Mouse (Mus musculus) liver, embryonic 16.5 days (tissue): ENCODE measurements around the gene Junb. TPM values are rescaled to one million over a fixed set of nuclear protein-coding genes. Genes with fewer than 3 reads are reported as not detected.

Experiments
- ATAC-seq: fragments of 200-750 bp; cut with Nextera tagmentation; 2 replicates; pipeline ENCODE4 v1.8.0; 2017; ENCODE audit warnings: low read depth, mild to moderate bottlenecking, moderate number of reproducible peaks, moderate library complexity
- H3K27ac ChIP-seq: fragments of 300-500 bp; sonication (generic); 2 replicates; pipeline ENCODE4 v1.5.1; 2014; ENCODE audit warnings: mild to moderate bottlenecking, low read length
- H3K27me3 ChIP-seq: fragments of 300-500 bp; sonication (generic); 2 replicates; pipeline ENCODE4 v1.6.1; 2014; ENCODE audit warnings: low read depth, low read length, mixed read lengths; ENCODE audit not compliant: control insufficient read depth, insufficient read depth
- H3K36me3 ChIP-seq: fragments of 300-500 bp; sonication (generic); 2 replicates; pipeline ENCODE4 v1.6.1; 2014; ENCODE audit warnings: mild to moderate bottlenecking; ENCODE audit not compliant: control insufficient read depth, insufficient read depth
- H3K4me1 ChIP-seq: fragments of 300-500 bp; sonication (generic); 2 replicates; pipeline ENCODE4 v1.6.1; 2014; ENCODE audit warnings: low read depth, low read length, mixed read lengths; ENCODE audit not compliant: control insufficient read depth
- H3K4me2 ChIP-seq: fragments of 300-500 bp; sonication (generic); 2 replicates; pipeline ENCODE4 v1.6.1; 2014; ENCODE audit warnings: low read depth, low read length, mixed read lengths
- H3K4me3 ChIP-seq: fragments of 300-500 bp; sonication (generic); 2 replicates; pipeline ENCODE4 v1.5.1; 2014; ENCODE audit warnings: low read depth, mild to moderate bottlenecking, low read length
- H3K9ac ChIP-seq: fragments of 300-500 bp; sonication (generic); 2 replicates; pipeline ENCODE4 v1.6.1; 2014; ENCODE audit warnings: low read depth, low read length
- H3K9me3 ChIP-seq: fragments of 300-500 bp; sonication (generic); replicated peaks from 2 replicates; pipeline ENCODE4 v1.6.1; 2016; ENCODE audit warnings: low read length; ENCODE audit not compliant: control insufficient read depth
- WGBS: fragments of 180-500 bp; shearing (Covaris S2); extraction: QIAGEN DNeasy Blood & Tissue Kit; methylation state at CpG from one replicate; pipeline ENCODE4 v1.1.7; 2014; ENCODE audit not compliant: insufficient replicate concordance; 5-methylcytosine and 5-hydroxymethylcytosine counted together
- microRNA-seq: library from miRNA; unstranded; fragments of <30 nt; microRNA quantifications from one replicate; pipeline ENCODE4, GENCODE M21; 2016
- polyA plus RNA-seq: library from polyadenylated mRNA; unstranded; fragments of >200 nt; fragmentation: Nextera tagmentation; extraction: Ambion mirVana; gene quantifications from 2 replicates; pipeline ENCODE4 v1.2.1, GENCODE M21; 2015

Gene Junb
- polyA plus RNA-seq, 1 experiment from 2014 or later: 16.5 TPM

DNA sequence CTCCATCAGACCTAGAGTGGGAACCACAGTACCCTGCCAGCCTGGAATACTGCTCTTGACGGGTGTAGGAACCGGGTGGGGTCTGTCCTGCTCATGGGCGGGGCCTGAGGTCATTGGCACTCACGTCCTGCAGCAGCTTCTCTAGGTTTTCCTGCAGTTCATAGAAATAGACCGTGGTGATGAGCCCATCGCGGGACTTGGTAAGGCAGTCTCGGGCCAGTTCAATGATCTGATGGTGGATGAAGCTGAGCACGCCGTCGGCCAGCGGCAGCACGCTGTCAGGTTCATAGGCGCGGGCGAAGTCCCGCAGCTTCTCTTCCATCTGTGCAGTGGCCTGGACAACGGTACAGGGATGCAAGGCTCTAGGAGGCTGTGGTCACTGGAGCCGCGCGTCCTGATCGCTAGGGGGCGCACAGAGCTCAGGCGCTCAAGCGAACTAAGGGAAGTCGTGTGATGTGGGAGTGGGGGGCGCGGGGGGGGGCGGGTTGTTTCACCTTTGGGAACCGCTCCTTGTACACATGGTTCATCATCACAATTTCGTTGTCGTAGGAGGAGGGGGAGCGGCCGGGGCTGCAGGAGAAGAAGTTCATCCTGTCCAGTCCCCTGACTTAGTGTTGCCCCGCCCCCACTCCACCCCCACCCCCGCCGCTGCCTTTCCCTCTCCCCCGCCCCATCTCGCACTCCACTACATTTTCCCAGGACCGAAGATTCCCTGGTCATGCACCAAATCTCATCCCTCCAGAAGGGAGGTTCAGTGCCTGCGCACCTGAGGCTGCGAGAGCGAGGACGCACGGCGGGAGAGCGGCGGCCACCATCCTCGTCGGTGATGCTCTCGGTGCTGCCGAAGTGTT, 49.8 kb downstream of the Junb start:
- no peaks in the 10 kb centered on the region for H3K9me3 ChIP-seq
- peaks cover 42% of the 10 kb centered on the region for H3K27me3 ChIP-seq
- ATAC-seq: peak; percentile 43; the same call in 1 of the 2 replicates
- no peak overlapping the region for H3K4me3 ChIP-seq
- WGBS: 7% methylated on average over 47 of the region's 52 CpGs
- no peak overlapping the region for H3K9ac ChIP-seq
- no peaks in the 10 kb centered on the region; the same call in 1 of the 2 replicates for H3K4me1 ChIP-seq
- H3K27ac ChIP-seq: no peak overlapping the region
- H3K4me2 ChIP-seq: peak overlapping the region; percentile 27; the same call in 1 of the 2 replicates
- H3K36me3 ChIP-seq: no peaks in the 10 kb centered on the region

DNA sequence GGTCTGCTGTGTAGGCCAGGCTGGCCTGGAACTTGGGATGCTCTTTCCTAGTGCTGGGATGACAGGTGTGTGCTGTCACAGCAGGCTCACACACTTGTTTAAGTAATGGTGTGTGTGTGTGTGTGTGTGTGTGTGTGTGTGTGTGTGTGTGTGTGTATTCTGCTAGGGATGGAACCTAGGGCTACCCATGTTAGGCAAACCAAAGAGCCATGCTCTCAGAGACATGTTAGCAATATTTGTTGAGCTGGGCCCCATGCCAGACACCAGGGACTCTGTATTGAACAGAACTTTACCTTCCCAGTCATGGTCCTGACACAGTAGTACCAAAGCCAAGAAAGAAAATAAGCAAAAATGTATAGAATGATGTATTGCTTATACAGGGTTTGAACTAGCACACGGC, 51.0 kb downstream of the Junb start:
- Histone ChIP-seq H3K27me3 (peaks cover 38% of the 10 kb centered on the region), H3K9ac (no peak overlapping the region), H3K4me2 (no peak overlapping the region), H3K9me3 (no peaks in the 10 kb centered on the region), H3K36me3 (no peaks in the 10 kb centered on the region), H3K27ac (no peak overlapping the region), H3K4me1 (no peaks in the 10 kb centered on the region; the same call in 1 of the 2 replicates), H3K4me3 (no peak overlapping the region)
- no peak for ATAC-seq
- 41% methylated on average over 1 of the region's 1 CpGs for WGBS

DNA sequence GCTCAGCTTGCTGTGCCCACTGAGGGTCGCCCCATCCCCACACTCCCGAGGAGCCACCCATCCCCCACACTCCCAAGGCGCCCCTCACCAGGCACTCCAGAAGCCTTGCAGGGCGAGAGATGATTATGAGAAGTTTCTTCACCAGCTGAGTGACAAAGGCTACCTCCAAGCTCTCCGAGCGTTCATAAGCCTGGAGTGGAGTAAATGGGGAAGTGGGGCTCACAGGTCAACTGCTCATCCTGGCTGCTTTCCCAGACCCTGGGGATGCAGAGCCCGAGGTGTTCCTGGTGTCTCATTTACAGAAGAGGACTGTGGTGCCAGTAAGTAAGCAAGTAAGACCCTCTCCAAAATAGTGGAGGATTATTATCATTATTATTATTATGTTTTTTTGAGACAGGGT, 53.0 kb downstream of the Junb start:
- Histone ChIP-seq H3K4me3 (no peak overlapping the region), H3K27ac (no peak overlapping the region), H3K4me1 (no peaks in the 10 kb centered on the region; the same call in 1 of the 2 replicates), H3K9me3 (no peaks in the 10 kb centered on the region), H3K27me3 (peaks cover 22% of the 10 kb centered on the region), H3K9ac (no peak overlapping the region), H3K4me2 (no peak overlapping the region), H3K36me3 (no peaks in the 10 kb centered on the region)
- no peak for ATAC-seq
- 40% methylated on average over 7 of the region's 7 CpGs for WGBS

Small RNA genes within 50 kb of the gene (microRNA-seq; reads per million reads assigned to microRNA genes)
- not detected for gene Gm24197

Other genes with a start within 250 kb of the Junb start
- gene Nfix, start 178.4 kb downstream of the Junb start, polyA plus RNA-seq: 2.0 and 2.4 TPM in 2 replicates
- gene Dand5, start 155.9 kb downstream of the Junb start, polyA plus RNA-seq: 2.5 and 3.0 TPM in 2 replicates
- 41.5 and 41.9 TPM in 2 replicates for gene Gadd45gip1, start 147.2 kb downstream of the Junb start, polyA plus RNA-seq
- 294 and 307 TPM in 2 replicates for gene Rad23a, start 138.1 kb downstream of the Junb start, polyA plus RNA-seq
- gene Calr, start 131.8 kb downstream of the Junb start, polyA plus RNA-seq: 473 and 480 TPM in 2 replicates
- gene Farsa, start 121.7 kb downstream of the Junb start, polyA plus RNA-seq: 52.7 and 53.1 TPM in 2 replicates
- 41.2 and 47.8 TPM in 2 replicates for gene Syce2, start 106.6 kb downstream of the Junb start, polyA plus RNA-seq
- 65.7 and 73.0 TPM in 2 replicates for gene Gcdh, start 84.8 kb downstream of the Junb start, polyA plus RNA-seq
- 394 and 409 TPM in 2 replicates for gene Klf1, start 76.8 kb downstream of the Junb start, polyA plus RNA-seq
- gene Dnase2a, start 70.2 kb downstream of the Junb start, polyA plus RNA-seq: 12.5 and 13.6 TPM in 2 replicates
- 0.09 and 0.15 TPM in 2 replicates for gene Mast1, start 41.4 kb downstream of the Junb start, polyA plus RNA-seq
- gene Rtbdn, start 31.7 kb downstream of the Junb start, polyA plus RNA-seq: 0.20 and 0.44 TPM in 2 replicates
- 0.45 and 1.4 TPM in 2 replicates for gene Gm49661, start 9.3 kb downstream of the Junb start, polyA plus RNA-seq
- gene Prdx2, start 9.1 kb downstream of the Junb start, polyA plus RNA-seq: 1,724 and 1,773 TPM in 2 replicates
- gene Rnaseh2a, start 9.0 kb downstream of the Junb start, polyA plus RNA-seq: 91.6 and 98.1 TPM in 2 replicates
- gene Hook2, start 11.9 kb upstream of the Junb start, polyA plus RNA-seq: 8.5 and 9.5 TPM in 2 replicates
- not detected in 2 replicates for gene Best2, start 35.8 kb upstream of the Junb start, polyA plus RNA-seq
- 48.6 and 55.8 TPM in 2 replicates for gene Asna1, start 46.6 kb upstream of the Junb start, polyA plus RNA-seq
- gene Trir, start 48.1 kb upstream of the Junb start, polyA plus RNA-seq: 49.2 and 50.0 TPM in 2 replicates
- 17.7 and 17.8 TPM in 2 replicates for gene Tnpo2, start 58.2 kb upstream of the Junb start, polyA plus RNA-seq
- 10.3 and 10.4 TPM in 2 replicates for gene Fbxw9, start 81.3 kb upstream of the Junb start, polyA plus RNA-seq
- not detected in 2 replicates for gene Gm5741, start 89.3 kb upstream of the Junb start, polyA plus RNA-seq
- gene Dhps, start 93.0 kb upstream of the Junb start, polyA plus RNA-seq: 23.5 and 25.7 TPM in 2 replicates
- 56.0 and 58.2 TPM in 2 replicates for gene Wdr83os, start 102.0 kb upstream of the Junb start, polyA plus RNA-seq
- gene Wdr83, start 102.6 kb upstream of the Junb start, polyA plus RNA-seq: 22.0 and 23.6 TPM in 2 replicates
- 38.7 and 44.4 TPM in 2 replicates for gene Man2b1, start 104.6 kb upstream of the Junb start, polyA plus RNA-seq
- 2.6 and 3.4 TPM in 2 replicates for gene Zfp791, start 144.4 kb upstream of the Junb start, polyA plus RNA-seq
- gene Cks1brt, start 173.2 kb upstream of the Junb start, polyA plus RNA-seq: not detected in 2 replicates
- not detected in 2 replicates for gene Olfr371, start 247.3 kb upstream of the Junb start, polyA plus RNA-seq